Mouse (Mus musculus) brown adipose tissue, adult 24 weeks (tissue): ENCODE data around the gene Marcksl1. TPM values are rescaled to one million over a fixed set of nuclear protein-coding genes. Genes with fewer than 3 reads are reported as not detected.

ENCODE experiments used
- H3K27ac ChIP-seq: fragments of 200-500 bp; replicated peaks from 2 replicates; pipeline ENCODE4 v1.5.1; 2012; ENCODE audit warnings: low read depth, mild to moderate bottlenecking, low read length
- H3K4me1 ChIP-seq: fragments of 200-500 bp; 2 replicates; pipeline ENCODE4 v1.6.1; 2012; ENCODE audit warnings: low read length, mixed read lengths; ENCODE audit not compliant: control insufficient read depth, insufficient read depth, insufficient read length
- H3K4me3 ChIP-seq: fragments of 200-500 bp; 2 replicates; pipeline ENCODE4 v1.5.1; 2012; ENCODE audit warnings: low read depth, mild to moderate bottlenecking, low read length, moderate library complexity; ENCODE audit not compliant: insufficient read depth
- polyA plus RNA-seq: library from polyadenylated mRNA; stranded (reverse); fragments of >200 nt; gene quantifications from 2 replicates; pipeline ENCODE4 v1.2.4, GENCODE M21; 2012; ENCODE audit not compliant: missing spikeins, insufficient read depth, insufficient read length

Gene Marcksl1
- 3.5 and 4.9 TPM in 2 replicates for polyA plus RNA-seq

DNA sequence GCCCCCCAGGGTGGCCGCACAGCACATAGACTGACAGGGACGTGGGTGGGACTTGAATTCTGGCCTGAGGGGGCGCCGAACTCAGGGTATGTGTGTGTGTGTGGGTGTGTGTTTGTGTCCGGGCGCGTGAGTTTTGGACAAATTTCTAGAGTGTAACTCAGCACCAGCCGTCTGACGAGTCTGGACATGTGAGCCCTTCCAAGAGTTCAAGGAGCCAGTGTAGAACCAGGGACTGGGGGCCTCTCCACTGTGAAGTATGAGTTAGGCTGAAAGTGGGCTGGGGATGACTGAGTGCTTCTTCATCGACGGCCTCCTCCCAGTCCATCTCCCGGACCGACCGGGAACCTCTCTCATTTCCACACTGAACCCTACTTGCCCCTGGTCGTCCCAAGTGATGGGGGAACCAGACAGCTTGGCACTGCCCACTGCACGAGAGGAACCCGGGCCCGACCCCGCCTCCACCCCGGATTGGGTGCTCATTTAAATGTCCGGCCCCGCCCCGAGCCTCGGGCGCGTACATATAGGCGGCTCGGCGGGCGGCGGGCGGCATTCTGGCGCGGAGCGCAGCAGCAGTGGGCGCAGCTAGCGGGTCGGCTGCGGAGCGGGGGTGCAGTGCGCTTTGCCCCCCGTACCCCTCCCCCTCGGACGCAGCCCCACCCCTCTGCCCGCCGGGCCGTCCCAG is at the start of gene Marcksl1:
Gene Marcksl1 (plus strand): TSS at position 496 of the 682 bp plus-strand sequence.
- no peaks in the 10 kb centered on the region for H3K4me1 ChIP-seq
- H3K4me3 ChIP-seq = peak within 1 kb of the TSS; percentile 56
- no peak within 1 kb of the TSS for H3K27ac ChIP-seq

- Histone ChIP-seq H3K4me1 (peaks cover 5% of the 10 kb centered on the region), H3K27ac (no peak overlapping the region), H3K4me3 (no peak overlapping the region)
These were observed 49.0 kb upstream of the Marcksl1 start for GRCm38 (mm10) chr4:129464286-129464815.

DNA sequence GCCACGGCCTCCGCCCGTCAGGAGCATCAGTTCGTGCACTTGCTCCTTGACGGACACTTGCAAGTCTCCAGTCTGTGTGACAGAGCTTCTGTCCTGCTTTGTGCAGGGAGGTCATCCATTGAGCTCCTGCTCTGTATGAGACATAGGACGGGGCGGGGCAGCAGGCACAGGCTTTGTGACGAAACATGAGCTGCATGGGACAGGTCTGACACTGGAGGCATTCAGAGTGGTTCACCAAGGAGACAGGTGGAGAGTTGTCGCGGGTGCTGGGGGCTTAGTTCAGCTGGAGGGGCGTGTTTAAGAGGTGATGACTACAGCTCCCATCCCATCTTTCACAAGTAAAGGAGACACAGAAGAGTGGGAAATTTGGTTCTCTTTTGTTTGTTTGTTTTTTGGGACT is 37.3 kb upstream of the Marcksl1 start:
- no peaks in the 10 kb centered on the region for H3K4me1 ChIP-seq
- no peak overlapping the region for H3K27ac ChIP-seq
- no peak overlapping the region for H3K4me3 ChIP-seq

DNA sequence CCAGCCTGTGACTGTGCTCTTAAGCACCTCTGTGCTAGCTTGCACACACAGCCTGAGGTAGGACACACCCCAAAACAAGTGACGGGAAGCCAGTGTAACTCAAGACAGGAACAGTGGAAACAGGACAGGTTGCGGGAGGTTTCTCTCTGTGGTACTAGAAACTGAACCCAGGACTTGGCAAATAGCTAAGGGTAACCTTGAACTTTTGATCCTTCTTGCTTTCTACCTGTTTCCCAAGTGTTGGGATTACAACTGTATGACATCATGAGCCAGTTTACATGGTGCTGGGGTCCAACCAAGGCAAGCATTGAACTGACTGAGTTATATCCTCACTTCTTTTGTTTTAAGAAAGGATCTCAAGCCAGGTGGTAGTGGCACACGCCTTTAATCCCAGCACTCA is 33.5 kb upstream of the Marcksl1 start:
- Histone ChIP-seq H3K4me3 (no peak overlapping the region), H3K27ac (no peak overlapping the region), H3K4me1 (no peaks in the 10 kb centered on the region)

GRCm38 (mm10) chr4:129481090-129481489 is 32.3 kb upstream of the Marcksl1 start:
- Histone ChIP-seq H3K4me1 (no peaks in the 10 kb centered on the region), H3K4me3 (no peak overlapping the region), H3K27ac (no peak overlapping the region)

- Histone ChIP-seq H3K4me3 (peak within 1 kb of the TSS; percentile 29; the same call in 1 of the 2 replicates), H3K4me1 (no peaks in the 10 kb centered on the region; the same call in none of the 2 replicates), H3K27ac (no peak within 1 kb of the TSS)
These were observed 22.2 kb upstream of the Marcksl1 start, which contains the start of the genes Tssk3 and Fam229a for GRCm38 (mm10) chr4:129490972-129491880. Tssk3 (minus strand) TSS chr4:129491022. Fam229a (plus strand) TSS chr4:129491190.

DNA sequence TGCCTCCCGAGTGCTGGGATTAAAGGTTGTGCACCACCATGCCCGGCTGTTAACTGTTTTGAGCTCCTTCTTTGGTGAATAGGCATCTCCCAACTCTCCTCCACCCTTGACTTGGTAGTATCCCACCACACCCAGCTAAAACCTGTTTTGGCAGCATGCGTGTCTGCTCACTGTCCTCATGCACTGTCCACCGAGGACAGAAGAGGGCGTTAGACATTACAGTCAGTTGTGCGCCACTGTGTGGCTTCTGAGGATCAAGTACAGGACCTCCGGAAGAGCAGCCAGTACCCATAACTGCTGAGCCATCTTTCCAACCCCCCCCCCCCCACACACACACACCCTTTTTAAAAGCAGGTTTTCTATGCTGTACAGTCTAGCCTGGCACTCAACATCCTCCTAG is 18.7 kb upstream of the Marcksl1 start:
- H3K27ac ChIP-seq = no peak overlapping the region
- no peak overlapping the region for H3K4me3 ChIP-seq

DNA sequence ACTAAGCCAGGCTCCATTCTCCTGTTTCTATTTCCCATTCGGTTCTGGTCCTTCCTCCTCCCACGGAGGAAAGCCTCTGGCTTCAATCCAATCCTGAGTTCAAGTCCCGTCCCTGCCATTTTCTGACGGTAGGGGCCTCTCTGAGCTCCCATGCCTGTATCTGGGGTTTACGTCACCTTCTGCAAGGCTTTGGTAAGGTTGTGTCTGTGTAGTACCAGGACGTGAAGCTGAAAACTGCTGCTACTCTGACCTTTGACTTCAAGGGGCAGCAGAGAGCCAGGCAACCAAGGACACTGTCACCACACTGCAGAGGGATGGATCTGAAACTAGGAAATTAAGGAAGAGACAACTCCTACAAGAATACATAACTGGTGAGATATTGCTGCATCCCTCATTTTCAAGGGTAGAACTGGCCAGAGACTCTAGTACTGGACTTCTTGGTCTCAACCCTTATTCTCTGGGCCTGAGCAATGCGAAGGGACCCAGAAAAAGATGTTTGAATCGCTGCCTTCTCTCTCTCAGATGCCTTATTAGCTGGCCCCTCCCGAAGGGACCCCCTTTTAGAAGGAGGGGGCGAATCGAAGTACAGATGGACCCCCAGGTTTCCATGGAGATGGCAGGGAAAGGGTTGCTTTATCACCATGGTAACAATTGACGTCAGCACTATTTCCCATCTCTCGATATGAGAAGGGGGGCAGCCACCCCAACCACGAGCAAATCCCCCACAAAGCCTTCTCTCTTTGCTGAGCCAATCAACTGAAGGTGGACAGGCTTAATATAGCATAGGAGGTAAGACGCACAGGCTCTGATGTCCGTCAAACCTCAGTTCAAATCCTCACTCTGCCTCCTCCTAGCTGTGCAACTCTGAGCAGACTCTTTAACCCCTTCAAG is 17.5 kb upstream of the Marcksl1 start:
- H3K27ac ChIP-seq = peak overlapping the region; percentile 53
- H3K4me1 ChIP-seq = peaks cover 3% of the 10 kb centered on the region
- 0 out of 2 replicates have a peak overlapping the region, but pooled peaks have one; percentile 8 for H3K4me3 ChIP-seq

More for the DNA sequence above, 18.7 kb upstream of the Marcksl1 start:
- no peaks in the 10 kb centered on the region; the same call in none of the 2 replicates for H3K4me1 ChIP-seq

GRCm38 (mm10) chr4:129496631-129497030 is 16.8 kb upstream of the Marcksl1 start:
- H3K4me1 ChIP-seq = peaks cover 3% of the 10 kb centered on the region; the same call in 1 of the 2 replicates
- H3K27ac ChIP-seq = peak overlapping the region; percentile 70
- 0 out of 2 replicates have a peak overlapping the region, but pooled peaks have one; percentile 8 for H3K4me3 ChIP-seq

- Histone ChIP-seq H3K27ac (no peak overlapping the region), H3K4me3 (no peak overlapping the region), H3K4me1 (peaks cover 6% of the 10 kb centered on the region; the same call in 1 of the 2 replicates)
These were observed 14.4 kb upstream of the Marcksl1 start for GRCm38 (mm10) chr4:129498941-129499340.

GRCm38 (mm10) chr4:129500017-129500416 is 13.4 kb upstream of the Marcksl1 start:
- Histone ChIP-seq H3K4me1 (peaks cover 6% of the 10 kb centered on the region; the same call in 1 of the 2 replicates), H3K4me3 (peak overlapping the region; percentile 82), H3K27ac (peak overlapping the region; percentile 90)

DNA sequence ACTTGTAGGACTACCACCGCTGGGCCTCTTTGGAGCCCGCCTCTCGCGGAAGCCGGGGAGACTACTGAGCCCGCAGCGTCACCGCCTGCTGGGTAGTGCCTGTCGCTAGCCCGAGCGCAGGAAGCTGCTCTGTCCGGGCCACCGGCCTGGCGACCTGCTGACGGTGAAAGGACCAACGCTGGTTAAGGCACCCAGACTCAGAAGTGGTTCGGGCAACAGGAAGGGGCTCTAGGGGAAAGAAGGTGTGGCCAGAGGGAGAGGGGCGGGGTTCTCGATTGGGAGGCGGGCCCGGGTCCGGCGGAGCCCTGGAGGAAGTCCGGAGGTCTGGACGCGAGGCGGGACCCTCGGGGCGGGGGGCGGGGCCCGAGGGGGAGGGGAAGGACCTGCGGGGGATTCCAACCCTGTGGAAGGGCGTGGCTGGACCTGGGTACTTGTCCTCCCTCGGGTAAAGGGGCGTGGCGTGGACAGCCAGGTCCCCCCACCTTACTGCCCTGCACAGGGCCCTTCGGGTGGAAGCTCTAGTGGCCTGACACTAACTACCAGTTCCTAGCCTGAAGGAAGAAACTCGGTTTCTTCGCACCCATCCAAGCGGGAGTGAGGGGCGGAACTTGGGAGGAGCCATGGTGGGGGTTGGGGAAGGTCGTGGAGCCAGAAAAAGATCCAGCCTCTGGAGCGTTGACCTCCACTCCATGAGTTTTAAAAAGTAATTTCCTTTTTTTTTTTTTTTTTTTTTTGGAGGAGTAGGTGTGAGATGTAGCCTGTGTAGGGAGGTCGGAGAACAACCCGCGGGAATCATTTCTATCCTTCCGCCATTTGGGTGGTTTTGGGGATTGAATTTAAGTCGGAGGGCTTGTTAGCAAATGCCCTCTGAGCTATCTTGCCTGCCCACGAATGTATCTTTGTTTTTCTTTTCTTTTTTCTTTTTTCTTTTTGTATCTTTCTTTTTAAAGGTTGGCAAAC is 12.5 kb upstream of the Marcksl1 start:
- Histone ChIP-seq H3K4me1 (peaks cover 6% of the 10 kb centered on the region; the same call in 1 of the 2 replicates), H3K4me3 (peak overlapping the region; percentile 82)

DNA sequence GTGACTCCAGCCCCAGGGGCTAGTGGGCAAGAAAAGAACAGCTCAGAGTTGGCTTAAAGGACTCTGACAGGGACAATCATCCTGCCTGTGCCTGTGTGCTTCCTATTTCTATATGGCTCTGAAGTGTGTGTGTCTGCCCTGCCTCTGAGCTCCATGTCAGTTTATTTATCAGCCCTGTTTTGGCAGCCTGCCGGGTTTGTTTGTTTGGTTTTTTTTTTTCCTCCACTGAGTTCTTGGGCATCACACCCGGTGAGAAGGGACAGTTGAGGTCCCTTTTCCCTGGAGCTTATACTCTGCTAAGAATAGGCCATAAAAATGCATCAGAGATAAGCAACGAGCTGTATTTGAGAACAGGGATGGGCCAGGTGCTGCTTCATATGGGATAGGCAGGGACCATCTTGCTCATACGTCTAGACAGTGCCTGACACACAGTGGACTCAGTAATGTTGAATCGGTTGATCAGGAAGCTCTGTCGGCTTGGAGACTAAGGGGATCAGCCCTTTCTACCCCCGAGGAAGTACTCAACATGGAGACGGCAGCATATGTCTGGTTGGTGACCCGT is 11.0 kb upstream of the Marcksl1 start:
- no peak overlapping the region for H3K4me3 ChIP-seq
- H3K27ac ChIP-seq = no peak overlapping the region
- peaks cover 6% of the 10 kb centered on the region; the same call in 1 of the 2 replicates for H3K4me1 ChIP-seq

More for the DNA sequence above, 12.5 kb upstream of the Marcksl1 start:
- H3K27ac ChIP-seq = peak overlapping the region; percentile 91
